Mouse (Mus musculus) megakaryocyte, embryonic 14.5 days (primary cell): Measurements from ENCODE around the gene Stoml2. TPM values are rescaled to one million over a fixed set of nuclear protein-coding genes. Genes with fewer than 3 reads are reported as not detected.
"Not testable (repeated sequence)": the region's sequence is repeated elsewhere in the genome, so short reads cannot be mapped to it uniquely, and the experiment has no call there.

Source experiments
- H3K27me3 ChIP-seq: replicated peaks from 2 replicates; pipeline ENCODE3; 2012; ENCODE audit warnings: inconsistent platforms
- H3K36me3 ChIP-seq: replicated peaks from 2 replicates; pipeline ENCODE3; 2012; ENCODE audit warnings: low read length, inconsistent platforms, mixed read lengths
- H3K4me1 ChIP-seq: 2 replicates; pipeline ENCODE4 v1.6.1; 2012; ENCODE audit warnings: inconsistent platforms
- H3K4me3 ChIP-seq: replicated peaks from 2 replicates; pipeline ENCODE3; 2012; ENCODE audit warnings: moderate library complexity, mild to moderate bottlenecking, inconsistent platforms
- H3K9me3 ChIP-seq: 2 replicates; pipeline ENCODE4 v1.6.1; 2012; ENCODE audit warnings: inconsistent platforms
- FLI1 ChIP-seq: IDR thresholded peaks from 2 replicates; pipeline ENCODE4 v1.6.1; 2012; ENCODE audit warnings: low read length, inconsistent platforms, mixed read lengths
- GATA1 ChIP-seq: IDR thresholded peaks from 3 replicates; pipeline ENCODE4 v1.6.1; 2012; ENCODE audit warnings: mixed read lengths, low read length, inconsistent platforms, borderline replicate concordance
- polyA plus RNA-seq: library from polyadenylated mRNA; stranded (reverse); fragments of >175 nt; gene quantifications from 2 replicates; pipeline ENCODE4 v1.2.3, GENCODE M21; 2012; ENCODE audit warnings: low replicate concordance; ENCODE audit not compliant: insufficient read depth

The Stoml2 gene
- polyA plus RNA-seq, 1 experiment, result 102 TPM

DNA sequence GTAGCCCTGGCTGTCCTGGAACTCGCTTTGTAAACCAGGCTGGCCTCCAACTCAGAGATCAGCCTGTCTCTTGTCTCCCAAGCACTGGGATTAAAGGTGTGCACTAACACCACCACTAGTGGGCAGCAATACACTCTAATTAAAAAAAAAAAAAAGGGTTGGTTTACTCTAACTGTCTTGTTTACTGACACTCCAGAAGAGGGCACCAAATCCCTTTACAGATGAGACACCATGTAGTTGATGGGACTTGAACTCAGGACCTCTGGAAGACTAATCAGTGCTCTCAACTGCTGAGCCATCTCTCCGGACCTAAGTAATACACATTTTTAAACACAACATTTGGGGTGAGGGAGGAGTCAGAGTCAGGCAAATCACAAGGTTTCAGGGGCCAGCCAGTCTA is 25.7 kb downstream of the Stoml2 start:
- H3K4me3 ChIP-seq, result no peak overlapping the region
- H3K36me3 ChIP-seq, result peaks cover 61% of the 10 kb centered on the region
- TF ChIP-seq FLI1 (no peak), GATA1 (no peak)
- no peaks in the 10 kb centered on the region for H3K27me3 ChIP-seq
- no peaks in the 10 kb centered on the region for H3K9me3 ChIP-seq
- H3K4me1 ChIP-seq, result peaks cover 42% of the 10 kb centered on the region

DNA sequence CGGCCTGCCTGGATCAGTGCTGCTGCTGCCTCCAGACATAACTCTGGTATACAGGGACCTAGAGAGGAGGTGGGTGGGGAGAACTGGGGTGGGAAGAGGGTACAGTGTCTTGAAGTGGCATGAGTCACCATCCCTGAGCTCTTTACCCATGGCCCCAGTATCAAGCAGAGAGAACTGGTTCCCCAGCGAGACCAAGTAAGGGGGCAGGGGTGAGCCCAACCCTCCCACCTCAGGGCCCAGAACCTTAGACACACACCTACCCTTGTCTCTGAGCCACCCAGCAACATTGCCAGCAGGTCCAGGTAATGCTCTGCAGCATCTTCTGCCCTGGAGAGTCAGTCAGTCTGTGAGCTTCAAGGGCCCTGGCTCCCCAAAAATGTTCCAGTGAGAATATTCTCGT is 26.6 kb downstream of the Stoml2 start:
- H3K27me3 ChIP-seq, result no peaks in the 10 kb centered on the region
- no peak overlapping the region for H3K4me3 ChIP-seq
- TF ChIP-seq GATA1, result no peak
- no peak for TF ChIP-seq FLI1
- peaks cover 61% of the 10 kb centered on the region for H3K36me3 ChIP-seq
- H3K4me1 ChIP-seq, result peaks cover 44% of the 10 kb centered on the region
- no peaks in the 10 kb centered on the region for H3K9me3 ChIP-seq

DNA sequence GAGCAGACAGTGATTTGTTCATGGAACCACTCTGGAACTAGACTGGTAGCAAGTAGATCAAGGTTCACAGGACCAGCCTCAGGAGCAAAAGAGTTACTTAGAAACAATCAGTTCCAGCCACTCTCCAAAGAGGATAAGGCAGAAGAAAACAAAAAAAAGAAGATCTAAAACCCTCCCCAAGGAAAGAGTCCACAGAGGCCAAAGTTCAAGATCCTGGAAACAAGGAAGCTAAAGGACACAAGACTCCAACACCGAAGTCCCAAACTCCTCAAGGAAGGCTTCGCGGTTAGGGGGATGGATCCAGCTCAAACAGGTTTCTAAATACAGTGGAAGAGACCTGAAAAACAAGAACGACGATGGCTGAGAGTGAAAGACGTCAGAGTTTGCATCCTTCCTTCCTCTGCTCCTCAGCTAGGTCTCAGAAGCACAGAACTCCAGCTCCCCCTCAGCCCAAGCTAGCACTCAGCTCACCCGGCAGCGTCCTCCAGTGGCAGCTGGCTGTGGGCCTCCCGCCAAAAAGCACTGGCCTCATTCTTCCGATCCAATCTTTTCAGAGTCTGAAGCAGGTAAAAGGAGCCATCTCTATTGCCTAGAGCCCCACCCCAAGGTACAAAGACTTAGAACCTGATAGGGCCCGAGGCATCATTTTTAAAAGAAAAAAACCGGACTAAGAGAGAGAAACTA is 28.6 kb downstream of the Stoml2 start:
- Histone ChIP-seq H3K4me1 (peaks cover 37% of the 10 kb centered on the region), H3K27me3 (no peaks in the 10 kb centered on the region), H3K36me3 (peaks cover 55% of the 10 kb centered on the region), H3K9me3 (no peaks in the 10 kb centered on the region), H3K4me3 (no peak overlapping the region)
- no peak for TF ChIP-seq GATA1
- TF ChIP-seq FLI1, result no peak

DNA sequence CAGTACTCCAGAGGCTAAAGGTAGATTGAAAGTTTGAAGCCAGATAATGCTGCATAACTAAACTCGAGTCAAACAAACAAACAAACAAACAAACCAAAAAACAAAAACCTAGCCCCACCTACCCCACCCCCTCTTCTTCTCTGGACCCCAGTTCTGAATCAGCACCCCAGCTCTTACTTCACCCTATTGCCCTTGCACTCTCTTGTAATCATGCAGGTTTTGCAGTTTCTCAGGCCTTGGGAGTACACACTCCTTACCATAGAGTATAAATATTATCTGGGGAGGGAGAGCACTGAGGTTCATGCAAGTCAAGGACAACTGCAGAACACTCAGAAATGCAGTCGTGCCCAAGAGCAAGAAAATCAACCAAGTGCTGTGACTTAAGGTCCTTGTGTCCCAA is 30.2 kb downstream of the Stoml2 start:
- Histone ChIP-seq H3K36me3 (peaks cover 50% of the 10 kb centered on the region), H3K4me3 (no peak overlapping the region), H3K9me3 (no peaks in the 10 kb centered on the region), H3K27me3 (no peaks in the 10 kb centered on the region), H3K4me1 (peaks cover 42% of the 10 kb centered on the region)
- TF ChIP-seq FLI1, result no peak
- no peak for TF ChIP-seq GATA1

DNA sequence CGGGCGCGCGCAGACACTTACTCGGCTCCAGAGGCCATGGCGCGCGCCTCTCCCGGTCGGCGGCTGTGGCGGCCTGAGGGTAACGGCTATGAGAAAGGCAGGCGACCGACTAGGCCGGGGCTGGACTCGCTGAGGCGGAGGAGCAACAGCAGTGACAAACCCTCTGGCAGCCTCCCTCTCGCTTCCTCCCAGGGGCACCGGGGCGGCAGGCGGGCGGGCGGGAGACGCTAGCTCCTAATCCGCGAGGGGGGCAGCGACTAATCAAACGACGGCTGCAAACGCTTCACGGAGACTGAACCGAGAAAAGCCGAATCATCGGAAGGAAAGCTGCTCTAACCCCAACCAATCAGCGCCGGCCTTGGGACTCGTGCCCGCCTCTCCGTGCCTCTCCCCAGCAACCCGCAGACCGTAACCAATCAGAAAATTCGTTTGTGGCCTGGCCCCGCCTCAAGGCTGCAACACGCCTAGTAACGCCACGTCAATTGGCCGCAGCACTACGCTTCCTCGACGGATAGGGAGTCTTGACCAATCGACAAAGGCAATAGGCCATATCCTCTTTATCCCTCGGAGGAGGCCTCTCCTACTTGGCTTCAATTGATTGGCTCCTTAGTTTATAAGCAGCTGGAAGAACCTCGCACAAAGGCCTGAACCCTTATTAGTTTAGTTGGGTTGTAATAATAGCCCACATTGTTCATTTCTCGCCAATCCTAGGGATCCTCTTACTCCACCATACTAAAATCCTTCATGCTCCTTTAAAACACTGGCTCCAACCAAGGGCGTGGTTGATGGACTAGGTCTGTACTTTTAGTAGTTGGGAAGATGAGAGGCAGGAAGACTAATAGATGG is 31.1 kb downstream of the Stoml2 start, which contains the start of gene Vcp:
Gene Vcp, minus strand, starts transcription at position 367 of the 846 bp plus-strand sequence.
- H3K27me3 ChIP-seq, result not testable (repeated sequence)
- H3K36me3 ChIP-seq, result peaks cover 52% of the 10 kb centered on the region

DNA sequence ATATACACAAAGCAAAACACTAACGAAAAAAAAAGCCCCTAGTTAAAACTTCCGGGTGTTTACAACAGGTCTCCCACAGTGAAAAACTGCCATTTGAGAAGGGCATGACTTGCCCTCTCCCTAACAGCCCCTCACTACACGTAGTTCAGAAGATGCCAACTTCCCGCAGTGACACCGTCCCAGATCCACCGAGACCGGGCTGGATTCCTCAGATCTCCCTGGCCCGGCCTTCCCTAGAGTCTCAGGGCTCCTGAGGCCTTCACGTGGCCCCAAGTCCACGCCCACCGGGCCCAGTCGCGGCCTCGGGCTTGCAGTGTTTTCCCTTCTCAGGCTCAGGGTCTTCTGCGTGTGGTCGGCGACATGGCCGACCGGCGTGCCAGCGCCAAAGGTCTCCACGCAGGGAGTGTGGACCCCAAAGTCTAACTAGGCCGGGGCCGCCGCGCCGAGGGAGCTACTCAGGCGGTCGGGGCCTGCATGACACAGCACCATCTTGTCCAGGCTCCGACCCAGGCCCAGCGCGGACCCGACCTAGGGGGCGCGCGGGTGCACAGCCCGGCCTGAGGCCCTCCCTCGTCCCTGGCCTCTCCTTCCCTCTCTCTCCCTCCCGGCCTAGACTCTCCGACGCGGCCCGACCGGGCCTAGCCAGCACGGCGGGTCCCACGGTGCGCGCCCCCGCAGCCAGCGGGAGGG is 31.9 kb downstream of the Stoml2 start:
- peaks cover 51% of the 10 kb centered on the region for H3K36me3 ChIP-seq
- H3K27me3 ChIP-seq, result no peaks in the 10 kb centered on the region
- TF ChIP-seq FLI1, result no peak
- TF ChIP-seq GATA1, result no peak
- H3K4me3 ChIP-seq, result peak overlapping the region; percentile 95
- H3K4me1 ChIP-seq, result peaks cover 37% of the 10 kb centered on the region
- H3K9me3 ChIP-seq, result no peaks in the 10 kb centered on the region

More for the DNA sequence above, 31.1 kb downstream of the Stoml2 start, which contains the start of gene Vcp:
- peak within 1 kb of the TSS; percentile 95 for H3K4me3 ChIP-seq
- H3K4me1 ChIP-seq, result peaks cover 39% of the 10 kb centered on the region
- not testable (repeated sequence) for H3K9me3 ChIP-seq

DNA sequence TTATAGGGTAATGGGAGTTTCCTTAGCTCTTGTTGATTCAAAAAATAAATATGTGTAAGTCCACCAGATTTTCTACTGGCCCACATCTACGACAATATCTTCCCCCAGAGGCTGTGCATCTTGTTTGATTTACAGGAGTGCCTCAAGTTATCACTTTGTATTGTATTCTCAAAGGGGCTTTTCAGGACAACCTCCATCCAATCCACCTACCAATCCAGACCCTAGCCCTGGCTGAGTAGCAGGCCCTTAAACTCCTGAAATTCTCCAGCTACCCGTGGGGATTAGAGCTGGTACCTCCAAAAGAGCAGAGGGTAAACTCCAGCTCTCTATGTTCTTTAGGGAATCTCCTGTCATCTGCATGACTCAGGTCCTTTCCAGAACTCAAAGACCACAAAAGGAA is 33.5 kb downstream of the Stoml2 start:
- peak overlapping the region; percentile 88 for H3K4me3 ChIP-seq
- no peaks in the 10 kb centered on the region for H3K27me3 ChIP-seq
- H3K9me3 ChIP-seq, result no peaks in the 10 kb centered on the region
- H3K36me3 ChIP-seq, result peaks cover 52% of the 10 kb centered on the region
- TF ChIP-seq GATA1, result no peak
- no peak for TF ChIP-seq FLI1
- peaks cover 28% of the 10 kb centered on the region for H3K4me1 ChIP-seq

DNA sequence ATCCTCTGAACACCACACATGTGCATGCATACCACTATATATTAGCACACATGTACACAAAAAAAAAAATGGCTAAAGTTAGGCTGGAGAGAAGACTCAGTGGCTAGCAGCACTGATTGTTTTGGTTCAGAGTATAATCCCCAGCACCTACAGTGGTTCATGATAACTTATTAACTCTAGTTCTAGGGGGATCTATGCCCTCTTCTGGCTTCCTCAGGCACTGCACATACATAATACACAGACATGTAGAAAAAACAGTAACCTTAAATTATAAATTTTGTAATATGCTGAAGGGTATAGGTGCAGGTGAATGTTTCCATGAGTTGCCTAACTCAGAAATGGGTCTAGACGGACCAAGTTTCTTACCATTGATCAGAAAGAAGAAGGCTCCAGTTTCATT is 43.2 kb downstream of the Stoml2 start:
- H3K9me3 ChIP-seq, result no peaks in the 10 kb centered on the region
- no peak for TF ChIP-seq GATA1
- no peak for TF ChIP-seq FLI1
- H3K4me3 ChIP-seq, result no peak overlapping the region
- H3K27me3 ChIP-seq, result no peaks in the 10 kb centered on the region
- peaks cover 96% of the 10 kb centered on the region for H3K36me3 ChIP-seq
- no peaks in the 10 kb centered on the region; the same call in 1 of the 2 replicates for H3K4me1 ChIP-seq

DNA sequence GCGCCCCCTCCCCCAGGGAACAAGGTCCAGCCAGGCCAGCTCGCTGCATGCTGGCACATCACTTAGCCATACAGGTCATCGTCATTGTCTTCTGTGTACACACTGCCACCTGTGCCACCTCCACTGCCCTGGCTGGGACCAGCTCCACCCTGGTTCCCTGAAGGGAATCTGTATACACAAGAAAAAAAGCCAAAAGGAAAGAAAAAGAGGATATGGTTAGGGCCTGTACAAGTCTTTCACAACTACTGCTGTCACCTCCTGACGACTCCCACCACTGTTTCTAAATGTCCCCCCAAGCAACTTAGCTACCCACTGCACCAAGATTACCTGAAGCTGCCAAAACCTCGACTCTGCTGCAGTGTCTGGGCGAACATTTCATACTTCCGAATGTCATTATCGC is 51.0 kb downstream of the Stoml2 start:
- peaks cover 76% of the 10 kb centered on the region for H3K36me3 ChIP-seq
- not testable (repeated sequence) for H3K4me3 ChIP-seq

DNA sequence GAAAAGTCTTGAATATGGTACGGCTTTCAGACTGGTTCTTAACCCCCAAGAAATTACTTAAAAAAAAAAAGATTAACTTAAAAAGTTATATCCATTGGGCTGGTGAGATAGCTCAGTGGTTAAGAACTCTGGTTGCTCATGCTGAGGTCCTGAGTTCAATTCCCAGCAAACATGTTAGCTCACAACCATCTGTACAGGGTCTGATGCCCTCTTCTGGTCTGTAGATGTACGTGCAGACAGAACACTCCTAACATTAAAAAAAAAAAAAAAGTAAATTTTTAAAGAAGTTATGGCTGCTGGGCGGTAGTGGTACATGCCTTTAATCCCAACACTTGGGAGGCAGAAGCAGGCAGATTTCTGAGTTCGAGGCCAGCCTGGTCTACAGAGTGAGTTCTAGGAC is 53.4 kb downstream of the Stoml2 start:
- H3K4me1 ChIP-seq, result peaks cover 5% of the 10 kb centered on the region; the same call in 1 of the 2 replicates
- peaks cover 58% of the 10 kb centered on the region for H3K36me3 ChIP-seq
- TF ChIP-seq GATA1 (no peak), FLI1 (no peak)
- no peaks in the 10 kb centered on the region for H3K9me3 ChIP-seq
- no peak overlapping the region for H3K4me3 ChIP-seq
- no peaks in the 10 kb centered on the region for H3K27me3 ChIP-seq

More for the DNA sequence above, 51.0 kb downstream of the Stoml2 start:
- not testable (repeated sequence) for H3K9me3 ChIP-seq, H3K4me1 ChIP-seq, H3K27me3 ChIP-seq

Other genes starting within 250 kb of the Stoml2 start
- 0.07 TPM in 1 of 2 replicates, not detected in the other for gene Fam205a1, start 177.8 kb downstream of the Stoml2 start, polyA plus RNA-seq
- gene Gm12394, start 174.9 kb downstream of the Stoml2 start, polyA plus RNA-seq, result not detected in 2 replicates
- not detected in 2 replicates for gene Fam205c, start 157.5 kb downstream of the Stoml2 start, polyA plus RNA-seq
- gene Phf24, start 115.0 kb downstream of the Stoml2 start, polyA plus RNA-seq, result not detected in 2 replicates
- 0.77 TPM in 1 of 2 replicates, not detected in the other for gene Dnajb5, start 81.9 kb downstream of the Stoml2 start, polyA plus RNA-seq
- gene 1700022I11Rik, start 62.1 kb downstream of the Stoml2 start, polyA plus RNA-seq, result not detected in 2 replicates
- gene Vcp, start 31.2 kb downstream of the Stoml2 start, polyA plus RNA-seq, result 15.0 and 56.2 TPM in 2 replicates
- gene Fancg, start 21.2 kb downstream of the Stoml2 start, polyA plus RNA-seq, result 4.9 and 7.4 TPM in 2 replicates
- 2.7 and 7.6 TPM in 2 replicates for gene Pigo, start 5.9 kb downstream of the Stoml2 start, polyA plus RNA-seq
- gene Fam214b, start 14.5 kb upstream of the Stoml2 start, polyA plus RNA-seq, result 79.7 and 92.7 TPM in 2 replicates
- gene Unc13b, start 27.2 kb upstream of the Stoml2 start, polyA plus RNA-seq, result 0.14 and 0.54 TPM in 2 replicates
- gene Atp8b5, start 235.4 kb upstream of the Stoml2 start, polyA plus RNA-seq, result not detected in 2 replicates